Mouse (Mus musculus) forebrain, embryonic 11.5 days (tissue): ENCODE results near the gene Grk1. TPM values are rescaled to one million over a fixed set of nuclear protein-coding genes. Genes with fewer than 3 reads are reported as not detected.

Experiments
- ATAC-seq: fragments of 200-750 bp; cut with Nextera tagmentation; replicated peaks from 2 replicates; pipeline ENCODE4 v1.8.0; 2017; ENCODE audit warnings: moderate TSS enrichment; ENCODE audit not compliant: low FRiP score
- DNase-seq: peaks from one replicate; pipeline ENCODE4 v3.0.0-alpha.2; 2017; ENCODE audit warnings: low spot score
- H3K27ac ChIP-seq: fragments of 300-500 bp; sonication (generic); 2 replicates; pipeline ENCODE4 v1.5.1; 2014; ENCODE audit warnings: low read depth, low read length
- H3K27me3 ChIP-seq: fragments of 300-500 bp; sonication (generic); 2 replicates; pipeline ENCODE4 v1.6.1; 2014; ENCODE audit warnings: mild to moderate bottlenecking, low read length, mixed read lengths; ENCODE audit not compliant: control insufficient read depth, insufficient read depth
- H3K36me3 ChIP-seq: fragments of 300-500 bp; sonication (generic); 2 replicates; pipeline ENCODE4 v1.6.1; 2014; ENCODE audit warnings: mild to moderate bottlenecking, low read length, moderate library complexity, mixed read lengths; ENCODE audit not compliant: control insufficient read depth, insufficient read depth
- H3K4me1 ChIP-seq: fragments of 300-500 bp; sonication (generic); replicated peaks from 2 replicates; pipeline ENCODE4 v1.6.1; 2014; ENCODE audit warnings: low read length, mixed read lengths; ENCODE audit not compliant: control insufficient read depth, insufficient read depth
- H3K4me2 ChIP-seq: fragments of 300-500 bp; sonication (generic); 2 replicates; pipeline ENCODE4 v1.6.1; 2014; ENCODE audit warnings: low read depth, mild to moderate bottlenecking, low read length, moderate library complexity, mixed read lengths; ENCODE audit not compliant: severe bottlenecking
- H3K4me3 ChIP-seq: fragments of 300-500 bp; sonication (generic); 2 replicates; pipeline ENCODE4 v1.5.1; 2014; ENCODE audit warnings: low read depth, low read length
- H3K9ac ChIP-seq: fragments of 300-500 bp; sonication (generic); 2 replicates; pipeline ENCODE4 v1.6.1; 2014; ENCODE audit warnings: low read length
- H3K9me3 ChIP-seq: fragments of 300-500 bp; sonication (generic); 2 replicates; pipeline ENCODE4 v1.6.1; 2016; ENCODE audit warnings: low read length, mixed read lengths; ENCODE audit not compliant: control insufficient read depth
- WGBS: fragments of 180-500 bp; shearing (Covaris S2); extraction: QIAGEN DNeasy Blood & Tissue Kit; methylation state at CpG from one replicate; pipeline ENCODE4 v1.1.7; 2014; 5-methylcytosine and 5-hydroxymethylcytosine counted together
- polyA plus RNA-seq: library from polyadenylated mRNA; unstranded; fragments of >200 nt; fragmentation: Nextera tagmentation; extraction: Ambion mirVana; gene quantifications from 2 replicates; pipeline ENCODE4 v1.2.1, GENCODE M21; 2014

The Grk1 gene
- polyA plus RNA-seq, result 0.05 TPM in 2 replicates

GRCm38 (mm10) chr8:13404666-13405131 lies at the start of gene Grk1:
TSS of gene Grk1 (plus strand) at chr8:13405081.
- Histone ChIP-seq H3K4me2 (no peak within 1 kb of the TSS), H3K4me3 (no peak within 1 kb of the TSS), H3K27ac (no peak within 1 kb of the TSS), H3K9me3 (no peaks in the 10 kb centered on the region), H3K4me1 (no peaks in the 10 kb centered on the region), H3K27me3 (no peaks in the 10 kb centered on the region), H3K9ac (no peak within 1 kb of the TSS), H3K36me3 (no peaks in the 10 kb centered on the region)
- no peak for ATAC-seq
- no peak for DNase-seq
- WGBS, result 82% methylated on average over 5 of the region's 5 CpGs

DNA sequence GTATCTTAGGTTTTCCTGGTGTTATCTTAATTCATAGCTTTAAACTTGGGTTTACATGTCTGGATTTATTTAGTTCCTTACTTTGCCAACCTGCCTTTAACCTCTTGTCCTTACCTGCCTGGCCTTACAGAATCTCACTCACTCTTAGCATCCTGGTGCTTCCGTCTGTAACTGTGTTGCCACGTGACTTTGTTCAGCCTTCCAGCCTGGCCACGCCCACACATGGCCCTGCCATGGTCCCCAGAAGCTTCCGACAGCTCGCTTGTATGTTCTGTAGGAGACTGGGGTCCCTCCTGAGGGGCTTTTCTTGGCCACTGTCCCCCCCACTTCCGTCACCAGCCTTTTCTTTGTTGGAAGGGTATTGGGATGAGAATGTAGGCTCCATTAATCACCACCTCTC lies 48.7 kb upstream of the Grk1 start:
- no peaks in the 10 kb centered on the region for H3K9me3 ChIP-seq
- H3K27ac ChIP-seq, result no peak overlapping the region
- no peaks in the 10 kb centered on the region for H3K27me3 ChIP-seq
- DNase-seq (no peak), ATAC-seq (no peak)
- H3K4me2 ChIP-seq, result no peak overlapping the region
- H3K36me3 ChIP-seq, result peaks cover 41% of the 10 kb centered on the region
- H3K9ac ChIP-seq, result no peak overlapping the region
- WGBS, result 83% methylated on average over 6 of the region's 6 CpGs
- no peaks in the 10 kb centered on the region for H3K4me1 ChIP-seq
- no peak overlapping the region for H3K4me3 ChIP-seq

- H3K4me3 ChIP-seq, result no peak overlapping the region
- H3K27me3 ChIP-seq, result no peaks in the 10 kb centered on the region
- no peak overlapping the region for H3K27ac ChIP-seq
- no peaks in the 10 kb centered on the region for H3K4me1 ChIP-seq
- ATAC-seq (no peak), DNase-seq (no peak)
- H3K36me3 ChIP-seq, result peaks cover 44% of the 10 kb centered on the region
- no peaks in the 10 kb centered on the region; the same call in 1 of the 2 replicates for H3K9me3 ChIP-seq
- H3K9ac ChIP-seq, result no peak overlapping the region
- 88% methylated on average over 10 of the region's 10 CpGs for WGBS
- H3K4me2 ChIP-seq, result no peak overlapping the region
Measured at GRCm38 (mm10) chr8:13356681-13357080, 48.2 kb upstream of the Grk1 start.

DNA sequence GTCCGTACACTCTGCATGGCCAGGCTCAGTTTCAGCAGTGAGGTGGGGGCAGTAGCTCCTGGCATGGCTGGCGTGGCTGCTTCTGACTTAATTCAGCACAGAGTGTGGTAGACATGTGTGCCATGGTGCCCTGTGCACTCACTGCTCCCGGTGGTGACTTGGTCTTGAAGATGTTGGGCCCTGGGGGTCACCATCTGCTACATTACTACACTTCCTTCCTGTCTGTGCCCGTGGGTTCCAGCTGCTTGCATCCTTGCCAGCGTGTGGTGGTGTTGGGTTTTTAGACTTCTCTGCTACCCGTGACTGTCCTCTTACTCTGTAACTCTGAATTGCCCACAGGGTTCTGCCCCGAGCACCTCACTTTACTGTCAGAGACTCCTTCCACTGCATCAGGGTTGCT lies 44.7 kb upstream of the Grk1 start:
- WGBS, result 94% methylated on average over 7 of the region's 7 CpGs
- H3K36me3 ChIP-seq, result peaks cover 54% of the 10 kb centered on the region

GRCm38 (mm10) chr8:13361865-13362264 lies 43.0 kb upstream of the Grk1 start:
- Histone ChIP-seq H3K4me1 (no peaks in the 10 kb centered on the region), H3K27me3 (no peaks in the 10 kb centered on the region), H3K36me3 (peaks cover 50% of the 10 kb centered on the region), H3K9ac (no peak overlapping the region), H3K4me3 (no peak overlapping the region), H3K27ac (no peak overlapping the region), H3K4me2 (no peak overlapping the region), H3K9me3 (no peaks in the 10 kb centered on the region; the same call in 1 of the 2 replicates)
- no peak for DNase-seq
- no peak for ATAC-seq
- WGBS, result 96% methylated on average over 6 of the region's 6 CpGs

More for the DNA sequence above, 44.7 kb upstream of the Grk1 start:
- H3K27ac ChIP-seq, result no peak overlapping the region
- H3K4me2 ChIP-seq, result no peak overlapping the region
- H3K27me3 ChIP-seq, result no peaks in the 10 kb centered on the region
- H3K9me3 ChIP-seq, result no peaks in the 10 kb centered on the region; the same call in 1 of the 2 replicates
- no peaks in the 10 kb centered on the region for H3K4me1 ChIP-seq
- no peak overlapping the region for H3K9ac ChIP-seq
- DNase-seq, result no peak
- ATAC-seq, result no peak
- no peak overlapping the region for H3K4me3 ChIP-seq

GRCm38 (mm10) chr8:13373151-13373662 lies 31.7 kb upstream of the Grk1 start:
- no peaks in the 10 kb centered on the region for H3K4me1 ChIP-seq
- no peak overlapping the region for H3K4me2 ChIP-seq
- DNase-seq (no peak), ATAC-seq (no peak)
- no peak overlapping the region for H3K4me3 ChIP-seq
- H3K36me3 ChIP-seq, result peaks cover 39% of the 10 kb centered on the region
- no peak overlapping the region for H3K27ac ChIP-seq
- H3K27me3 ChIP-seq, result no peaks in the 10 kb centered on the region
- H3K9ac ChIP-seq, result no peak overlapping the region
- H3K9me3 ChIP-seq, result no peaks in the 10 kb centered on the region
- WGBS, result 95% methylated on average over 8 of the region's 8 CpGs

- WGBS, result 90% methylated on average over 7 of the region's 7 CpGs
- no peak overlapping the region for H3K9ac ChIP-seq
- ATAC-seq (no peak), DNase-seq (no peak)
- no peaks in the 10 kb centered on the region for H3K9me3 ChIP-seq
- H3K4me3 ChIP-seq, result no peak overlapping the region
- H3K4me2 ChIP-seq, result no peak overlapping the region
- H3K27me3 ChIP-seq, result no peaks in the 10 kb centered on the region
- H3K36me3 ChIP-seq, result peaks cover 15% of the 10 kb centered on the region
- H3K27ac ChIP-seq, result no peak overlapping the region
- no peaks in the 10 kb centered on the region for H3K4me1 ChIP-seq
Measured at GRCm38 (mm10) chr8:13381630-13382029, 23.3 kb upstream of the Grk1 start.

- H3K9me3 ChIP-seq, result no peaks in the 10 kb centered on the region
- 89% methylated on average over 3 of the region's 3 CpGs for WGBS
Measured at GRCm38 (mm10) chr8:13382536-13382935, 22.3 kb upstream of the Grk1 start.

GRCm38 (mm10) chr8:13382999-13383398 lies 21.9 kb upstream of the Grk1 start:
- H3K27me3 ChIP-seq, result no peaks in the 10 kb centered on the region
- no peak overlapping the region for H3K4me3 ChIP-seq
- DNase-seq (no peak), ATAC-seq (no peak)
- H3K4me1 ChIP-seq, result no peaks in the 10 kb centered on the region
- H3K9ac ChIP-seq, result no peak overlapping the region
- H3K4me2 ChIP-seq, result no peak overlapping the region
- H3K36me3 ChIP-seq, result peaks cover 15% of the 10 kb centered on the region
- no peak overlapping the region for H3K27ac ChIP-seq
- WGBS, result 93% methylated on average over 4 of the region's 4 CpGs
- H3K9me3 ChIP-seq, result no peaks in the 10 kb centered on the region

More at GRCm38 (mm10) chr8:13382536-13382935, 22.3 kb upstream of the Grk1 start:
- DNase-seq (no peak), ATAC-seq (no peak)
- H3K27me3 ChIP-seq, result no peaks in the 10 kb centered on the region
- peaks cover 15% of the 10 kb centered on the region for H3K36me3 ChIP-seq
- no peak overlapping the region for H3K4me3 ChIP-seq
- no peak overlapping the region for H3K27ac ChIP-seq
- H3K4me2 ChIP-seq, result no peak overlapping the region
- H3K9ac ChIP-seq, result no peak overlapping the region
- no peaks in the 10 kb centered on the region for H3K4me1 ChIP-seq
